Mouse (Mus musculus): Measurements from ENCODE around the gene Col8a1.

The Col8a1 gene

DNA sequence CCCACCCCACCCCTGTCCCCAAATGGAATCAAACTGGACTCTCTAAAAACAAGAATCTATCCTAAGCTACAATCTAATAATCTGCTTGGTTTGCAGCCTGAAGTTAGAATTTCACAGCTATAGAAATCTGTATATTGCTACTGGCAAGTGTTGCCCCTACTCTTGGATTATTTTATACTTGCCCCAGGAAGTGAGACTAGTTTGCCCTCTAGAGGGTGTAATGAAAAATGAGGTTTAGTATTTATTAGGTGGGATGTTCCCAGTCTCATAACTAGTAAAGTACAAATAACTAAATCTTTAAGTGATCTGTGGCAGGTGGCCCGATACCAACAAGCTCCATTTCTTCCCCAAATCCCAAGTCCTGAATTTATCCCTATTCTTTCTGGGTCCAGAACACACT lies 177.0 kb downstream of the Col8a1 start:
- in situ Hi-C loops (cut with MboI; ENCODE audit: low pct_unique_long_range_greater_than_20kb in 1 of 2, low sequenced_read_pairs in 2 of 2, unreplicated experiment in 1 of 2) = no loop called here

DNA sequence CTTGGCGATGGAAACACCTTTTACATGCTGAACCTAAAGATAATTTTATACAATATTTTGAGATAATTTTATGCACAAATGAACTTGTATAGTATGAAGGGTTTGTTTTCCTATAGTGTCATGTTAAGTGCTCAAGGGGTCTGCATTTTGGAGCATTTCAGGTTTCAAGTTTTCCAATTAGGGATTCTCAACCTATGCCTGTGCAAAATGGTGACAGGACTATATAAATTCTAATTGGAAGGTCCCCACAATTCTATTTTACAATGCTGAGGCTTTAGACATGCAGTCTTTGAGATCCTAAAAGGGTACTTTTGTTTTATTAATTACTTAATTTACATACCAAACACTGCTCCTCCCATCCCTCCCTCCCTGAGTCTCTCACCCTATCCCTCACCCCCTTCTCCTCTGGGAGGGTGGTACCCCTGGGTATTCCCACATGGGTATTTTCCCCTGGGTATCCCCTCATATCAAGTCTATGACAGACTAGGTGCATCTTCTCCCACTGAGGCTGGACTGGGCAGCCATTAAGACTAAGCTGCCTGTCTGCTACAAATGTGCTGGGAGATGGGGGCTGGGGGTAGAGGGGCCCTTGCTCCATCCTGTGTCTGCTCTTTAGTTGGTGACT lies 178.7 kb downstream of the Col8a1 start:
- in situ Hi-C loops (cut with MboI; ENCODE audit: low pct_unique_long_range_greater_than_20kb in 1 of 2, low sequenced_read_pairs in 2 of 2, unreplicated experiment in 1 of 2) = no loop called here
